Mouse (Mus musculus) gastrocnemius, postnatal 14 days (tissue): ENCODE results near the gene Tbl3. TPM values are rescaled to one million over a fixed set of nuclear protein-coding genes. Genes with fewer than 3 reads are reported as not detected.

Experiments used
- DNase-seq: peaks from one replicate; pipeline ENCODE4 v3.0.0; 2021; ENCODE audit warnings: mixed read lengths
- intact Hi-C: fragments of 180-260 bp; cut with DNase I; formaldehyde crosslinking; loops from one replicate; pipeline ENCODE4 v1.15.1; 2025; ENCODE audit warnings: low total_unique reads
- total RNA-seq, 2 experiments: library from RNA; stranded (reverse); gene quantifications; 2 replicates each; pipeline ENCODE4 v1.2.3; 2021

The Tbl3 gene
- total RNA-seq, 2 experiments from 2014 or later = 16.3 to 19.6 TPM

DNA sequence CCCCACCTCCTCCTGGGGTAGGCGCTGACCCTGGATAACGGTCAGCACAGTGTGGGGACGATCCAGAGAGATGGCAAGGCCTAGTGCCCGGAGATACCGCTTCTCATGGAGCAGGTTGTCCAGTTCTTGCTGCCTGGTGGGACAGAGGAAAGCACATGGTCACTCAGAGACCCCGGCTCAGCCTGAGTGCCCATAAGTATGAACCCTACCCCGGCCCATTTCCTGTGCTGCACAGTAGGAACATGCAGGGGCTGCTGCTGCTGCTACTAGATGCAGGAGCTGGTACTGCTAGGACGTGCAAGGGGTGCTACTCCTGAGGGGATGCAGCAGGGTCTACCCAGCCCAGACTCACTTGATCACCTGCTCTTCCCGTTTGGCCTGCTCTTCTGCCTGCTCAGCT, 6.2 kb downstream of the Tbl3 start:
- no peak for DNase-seq
- intact Hi-C loops = no loop called here

DNA sequence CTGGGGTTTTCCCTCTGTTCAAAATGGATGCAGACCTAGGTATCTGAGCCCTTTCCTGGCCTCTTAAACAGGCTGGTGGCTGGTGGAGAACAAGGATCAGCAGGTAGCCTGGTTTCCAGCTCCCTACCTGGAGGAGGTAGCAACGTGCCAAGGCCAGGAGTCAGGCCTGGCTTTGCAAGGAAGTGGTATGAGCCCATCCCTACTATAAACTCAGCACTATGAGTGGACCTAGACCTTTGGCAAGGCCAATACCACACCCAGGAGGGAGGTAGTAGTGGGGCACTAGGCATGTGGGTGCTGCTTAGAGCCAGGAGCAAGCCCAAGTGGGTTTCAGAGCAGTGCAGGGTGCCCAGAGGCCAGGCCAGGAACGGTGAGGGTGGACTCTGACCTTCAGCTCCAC, 8.0 kb downstream of the Tbl3 start:
- no peak for DNase-seq
- intact Hi-C loops = no loop called here

DNA sequence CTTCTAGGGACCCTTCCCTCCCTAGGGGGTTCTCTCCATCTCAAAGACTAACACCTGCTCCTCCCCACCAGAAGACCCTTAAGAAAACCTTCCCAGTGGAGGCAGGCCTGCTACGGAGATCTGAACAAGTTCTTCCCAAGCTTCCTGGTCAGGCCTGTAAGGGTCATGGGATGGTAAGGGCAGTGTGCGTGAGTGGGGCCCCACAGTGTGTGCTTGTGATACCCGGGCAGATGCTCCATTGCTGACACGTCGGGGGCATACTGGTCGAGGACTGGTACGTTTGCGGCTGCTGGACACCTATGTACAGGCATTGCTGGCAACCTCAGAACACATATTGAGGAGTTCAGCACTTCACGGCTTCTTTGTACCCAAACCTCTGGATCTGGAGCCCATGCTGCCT, 8.7 kb downstream of the Tbl3 start:
- DNase-seq = no peak
- intact Hi-C loops = no loop called here

DNA sequence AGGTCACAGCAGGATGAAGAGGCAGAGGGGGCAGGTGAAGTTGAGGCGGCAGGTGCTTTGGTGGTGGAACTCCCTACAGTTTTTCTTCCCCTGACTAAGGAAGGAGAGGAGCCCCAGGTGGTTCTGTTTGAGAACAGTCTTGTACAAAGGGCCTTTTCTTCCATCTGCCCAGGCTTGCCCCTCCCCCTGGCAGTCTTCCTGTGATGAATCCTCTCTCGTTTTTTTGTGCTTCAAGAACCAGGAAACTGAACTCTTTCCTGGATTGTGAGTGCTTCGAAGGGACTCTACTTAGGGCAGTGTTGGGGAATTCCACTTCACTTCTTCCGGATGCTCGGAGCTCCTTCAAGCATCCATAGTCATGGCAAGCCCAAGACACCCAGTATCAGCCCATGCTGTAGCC, 9.5 kb downstream of the Tbl3 start:
- intact Hi-C loops = no loop called here

DNA sequence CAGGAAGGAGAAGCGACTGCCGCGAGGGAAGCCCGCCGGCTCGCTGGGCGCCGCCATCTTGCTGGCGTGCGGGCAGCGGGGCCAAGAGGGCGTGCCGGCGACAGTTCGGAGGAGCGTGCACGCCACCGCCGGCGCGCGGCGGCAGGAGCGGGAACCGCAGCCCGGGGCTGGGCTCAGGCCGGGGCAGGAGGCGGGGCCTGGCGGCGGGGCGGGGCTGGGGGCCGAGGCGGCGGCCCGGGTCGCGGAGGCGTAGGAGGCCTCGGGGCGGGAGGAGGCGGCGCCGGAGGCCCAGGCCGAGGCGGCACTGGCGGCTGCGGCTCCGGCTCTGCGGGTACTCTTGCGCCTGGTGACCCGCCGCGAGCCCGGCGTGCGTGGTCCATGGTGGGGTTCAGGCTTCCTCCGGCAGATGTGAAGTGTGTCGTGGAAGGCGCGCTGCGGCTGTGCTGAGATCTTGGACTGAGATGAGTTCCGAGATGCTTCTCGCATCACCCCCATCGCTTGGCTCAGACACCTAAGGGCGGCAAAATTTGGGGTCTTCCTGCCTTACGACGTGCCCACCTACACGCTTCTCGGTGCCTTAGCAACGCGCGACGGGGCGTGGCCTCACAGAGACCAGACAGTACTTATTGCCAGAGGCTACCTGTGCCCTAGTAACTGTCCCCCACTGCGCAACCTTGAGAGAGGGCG, 11.3 kb downstream of the Tbl3 start, which contains the start of the genes Gfer and Noxo1:
Gene Gfer, minus strand, starts transcription at position 146 of the 687 bp plus-strand sequence.
Gene Noxo1, plus strand, starts transcription at position 224 of the 687 bp plus-strand sequence.
- DNase-seq = peak; percentile 92
- intact Hi-C loops = no loop called here

More for the DNA sequence above, 9.5 kb downstream of the Tbl3 start:
- DNase-seq = no peak

DNA sequence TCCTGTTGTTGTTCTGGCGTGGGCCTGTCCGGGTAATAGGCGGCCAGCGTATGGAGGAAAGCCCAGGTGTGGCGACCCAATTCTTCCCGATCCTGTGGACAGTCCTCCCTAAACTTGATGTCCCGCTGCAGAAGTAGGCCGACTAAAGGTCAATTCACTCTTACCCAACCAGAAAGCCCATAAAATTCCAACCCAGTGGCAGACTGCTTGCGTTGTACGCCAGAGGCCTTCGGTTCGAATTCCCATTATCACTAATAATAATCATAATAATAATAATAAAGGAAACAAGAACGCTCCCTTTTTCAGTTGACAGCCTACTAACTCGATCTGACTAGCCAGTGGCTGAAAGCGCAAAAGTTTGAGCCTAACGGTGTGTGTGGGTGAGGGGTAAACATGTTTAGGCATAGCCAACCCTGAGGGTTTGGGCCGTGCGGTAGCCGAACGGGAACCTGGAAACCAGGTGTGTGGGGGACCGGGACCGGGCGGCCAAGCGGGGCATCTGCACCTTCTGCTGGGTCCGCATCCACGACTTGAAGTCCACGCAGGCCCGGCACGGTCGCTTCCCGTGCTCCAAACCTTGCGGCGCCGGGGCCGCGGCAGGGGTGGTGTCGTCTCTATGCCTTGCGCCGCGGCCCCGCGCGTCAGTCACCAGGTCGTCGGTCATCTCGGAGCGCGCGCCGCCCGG, 12.0 kb downstream of the Tbl3 start:
- intact Hi-C loops = no loop called here

DNA sequence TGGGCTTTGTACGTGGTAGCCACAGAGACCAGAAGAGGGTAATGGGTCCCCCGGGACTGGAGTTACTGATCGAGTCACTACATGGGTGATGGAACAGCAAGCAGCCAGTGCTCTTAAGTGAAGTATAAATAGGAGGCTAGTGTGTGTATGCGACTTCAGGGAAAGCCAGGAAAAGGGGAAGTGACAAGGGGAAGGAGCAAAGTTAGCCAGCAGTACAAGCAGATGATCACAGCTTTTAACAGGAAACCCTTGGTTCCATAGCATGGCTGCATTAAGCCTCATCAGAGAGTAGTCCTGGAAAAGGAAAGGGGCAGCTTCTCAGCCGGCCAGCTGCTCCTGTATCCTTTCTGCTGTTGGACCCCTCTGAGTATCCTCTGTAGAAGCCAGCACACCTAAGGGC, 15.1 kb downstream of the Tbl3 start:
- no peak for DNase-seq
- intact Hi-C loops = no loop called here

More for the DNA sequence above, 12.0 kb downstream of the Tbl3 start:
- DNase-seq = no peak

DNA sequence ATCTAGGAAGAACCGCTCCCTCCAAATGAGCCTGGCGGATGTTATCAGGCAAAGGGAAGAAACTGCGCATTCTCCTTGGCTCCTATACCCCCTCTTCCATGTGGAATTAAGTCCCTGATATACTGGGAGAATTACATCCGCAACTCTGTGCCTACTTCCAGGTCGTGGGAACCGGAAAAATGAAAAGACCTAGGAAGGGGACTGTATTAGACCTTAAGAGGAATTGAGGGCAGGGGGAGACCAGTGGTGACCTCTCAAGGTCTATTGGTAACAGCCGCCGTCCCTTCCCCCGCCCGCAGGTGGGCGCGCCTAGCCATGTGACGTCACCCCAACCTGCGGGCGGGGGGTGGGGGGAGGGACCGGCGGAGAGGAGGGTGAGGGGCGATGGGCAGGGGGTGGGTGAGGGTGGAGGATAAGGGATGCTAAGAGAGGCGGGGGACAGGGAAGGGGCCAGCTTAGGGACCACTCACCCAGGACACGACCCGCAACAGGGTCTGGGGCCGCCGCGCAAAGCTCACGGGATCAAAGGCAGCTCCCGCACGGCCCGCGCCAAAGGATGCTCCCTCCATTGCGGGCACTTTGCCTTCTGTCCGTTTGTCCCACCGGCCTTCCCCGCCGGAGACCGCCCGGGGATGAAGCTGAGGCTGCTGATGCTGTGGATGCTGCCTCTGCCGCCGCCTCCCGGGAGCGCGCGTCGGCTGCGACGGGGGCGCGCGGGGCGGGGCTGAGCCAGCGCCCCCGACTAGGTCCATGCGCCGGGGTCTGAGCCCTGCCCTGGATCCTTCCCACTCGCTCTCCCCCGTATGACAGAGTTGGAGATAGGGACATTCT, 18.0 kb downstream of the Tbl3 start, which contains the start of gene Syngr3:
Gene Syngr3, minus strand, starts transcription at position 705 of the 831 bp plus-strand sequence.
- intact Hi-C loops = no loop called here
- no peak for DNase-seq

DNA sequence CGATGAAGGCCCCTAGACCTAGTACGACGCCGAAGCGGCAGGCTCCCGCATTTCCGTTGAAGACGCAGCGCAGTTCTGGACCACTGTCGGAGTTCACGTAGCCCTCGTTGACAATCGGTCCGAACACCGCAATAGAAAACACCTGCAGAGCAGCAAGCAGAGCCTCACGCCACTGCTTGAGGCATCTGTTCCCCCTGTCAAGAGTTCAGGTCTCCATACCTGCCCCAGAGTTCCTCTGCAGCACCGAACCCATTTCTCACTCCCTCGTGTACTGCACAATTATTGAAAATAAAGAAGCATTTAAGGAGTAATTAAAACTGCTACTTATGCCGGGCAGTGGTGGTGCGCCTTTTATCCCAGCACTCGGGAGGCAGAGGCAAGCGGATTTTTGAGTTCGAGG, 19.9 kb downstream of the Tbl3 start:
- intact Hi-C loops = no loop called here
- no peak for DNase-seq

DNA sequence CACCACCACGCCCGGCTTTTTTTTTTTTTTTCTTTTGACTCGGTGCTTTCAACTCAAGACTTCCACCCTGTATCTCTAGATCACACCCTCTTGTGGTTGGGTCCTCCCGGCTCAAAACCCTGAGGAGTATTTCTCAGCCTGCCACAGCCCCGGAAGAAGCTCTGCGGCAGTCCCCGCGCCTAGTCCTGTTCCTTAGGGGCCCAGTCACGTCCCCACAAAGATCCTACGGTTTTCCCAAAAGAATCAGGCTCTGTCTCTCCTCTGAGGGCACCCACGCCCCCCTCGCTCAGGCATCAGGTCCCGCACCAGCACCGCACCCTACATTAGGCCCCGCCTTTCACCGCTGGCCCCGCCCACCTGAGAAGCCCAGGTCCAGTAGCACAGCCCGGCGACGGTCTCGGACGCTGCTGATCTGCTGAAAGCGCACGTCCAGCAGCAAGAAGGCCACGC, 20.3 kb downstream of the Tbl3 start:
- intact Hi-C loops = no loop called here
- no peak for DNase-seq

DNA sequence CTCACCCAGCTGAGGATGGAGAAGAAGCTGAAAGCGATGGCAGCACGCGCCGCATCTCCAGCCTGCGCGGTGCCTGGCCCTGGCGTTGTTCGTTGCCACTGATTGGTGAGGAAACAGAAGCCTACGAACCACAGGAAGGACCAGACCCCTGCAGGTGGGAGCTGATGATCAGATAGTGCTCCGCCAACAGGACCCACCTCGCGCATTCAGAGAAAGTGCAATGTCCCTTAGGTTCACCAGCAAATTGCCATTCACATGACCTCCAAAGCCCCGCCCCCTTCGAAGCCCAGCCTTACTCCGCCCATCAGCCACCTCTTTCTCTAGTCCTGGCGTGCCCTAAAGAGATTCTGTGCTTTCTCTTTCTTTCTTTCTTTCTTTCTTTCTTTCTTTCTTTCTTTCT, 20.9 kb downstream of the Tbl3 start:
- no peak for DNase-seq

DNA sequence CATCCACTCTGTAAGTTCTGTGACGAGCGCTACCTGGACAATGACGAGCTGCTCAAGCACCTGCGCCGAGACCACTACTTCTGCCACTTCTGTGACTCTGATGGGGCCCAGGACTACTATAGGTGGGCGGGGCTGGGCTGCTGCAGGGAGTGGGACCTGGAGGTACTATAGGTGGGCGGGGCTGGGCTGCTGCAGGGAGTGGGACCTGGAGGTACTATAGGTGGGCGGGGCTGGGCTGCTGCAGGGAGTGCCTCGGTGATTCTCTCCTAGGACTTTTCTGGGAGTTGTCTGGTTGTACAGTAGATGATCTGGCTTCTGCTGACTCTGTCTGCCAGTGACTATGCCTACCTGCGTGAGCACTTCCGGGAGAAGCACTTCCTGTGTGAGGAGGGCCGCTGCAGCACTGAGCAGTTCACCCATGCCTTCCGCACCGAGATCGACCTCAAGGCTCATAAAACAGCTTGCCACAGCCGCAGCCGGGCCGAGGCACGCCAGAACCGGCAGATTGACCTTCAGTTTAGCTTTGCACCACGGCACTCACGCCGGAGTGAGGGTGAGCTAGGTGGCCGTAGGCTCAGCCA, 29.9 kb downstream of the Tbl3 start:
- intact Hi-C loops = no loop called here
- DNase-seq = no peak

More for the DNA sequence above, 20.9 kb downstream of the Tbl3 start:
- intact Hi-C loops = no loop called here

DNA sequence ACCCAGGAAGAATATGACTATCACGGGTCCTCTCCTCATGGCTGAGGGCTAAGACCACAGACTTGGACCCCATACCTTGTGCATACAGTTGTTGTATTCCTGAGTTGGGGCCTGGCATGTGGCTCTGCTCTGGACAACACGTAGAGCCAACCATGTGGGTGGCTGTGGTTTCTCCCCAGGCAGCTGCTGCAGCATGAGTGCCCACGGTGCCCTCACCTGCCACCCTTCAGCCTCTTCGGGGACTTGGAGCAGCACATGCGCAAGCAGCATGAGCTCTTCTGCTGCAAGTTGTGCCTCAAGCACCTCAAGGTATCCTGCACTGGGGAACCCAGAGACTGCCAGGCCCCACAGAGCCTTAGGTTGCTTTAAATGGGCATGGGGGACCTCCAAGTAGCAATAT, 30.6 kb downstream of the Tbl3 start:
- no peak for DNase-seq
- intact Hi-C loops = no loop called here

DNA sequence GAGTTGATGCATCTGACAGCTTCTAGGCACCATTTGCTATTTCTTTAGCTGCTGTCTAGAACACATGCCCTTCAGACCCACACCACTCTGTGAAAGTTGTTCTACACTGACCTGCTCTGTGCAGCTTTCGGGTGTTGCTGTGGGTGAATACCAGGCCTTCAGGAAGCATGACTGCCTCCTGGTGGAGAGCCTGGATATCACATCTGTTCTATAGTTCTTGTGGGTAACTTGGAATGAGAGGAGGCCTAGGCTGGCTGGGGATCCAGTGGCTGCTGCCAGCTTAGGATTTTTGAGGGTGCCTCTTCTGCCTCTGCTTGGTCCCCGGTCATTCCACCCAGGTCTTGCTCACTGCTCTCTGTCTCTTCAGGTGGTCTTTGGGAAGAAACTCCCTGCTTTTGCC, 31.3 kb downstream of the Tbl3 start:
- DNase-seq = peak; percentile 62
- intact Hi-C loops = no loop called here

DNA sequence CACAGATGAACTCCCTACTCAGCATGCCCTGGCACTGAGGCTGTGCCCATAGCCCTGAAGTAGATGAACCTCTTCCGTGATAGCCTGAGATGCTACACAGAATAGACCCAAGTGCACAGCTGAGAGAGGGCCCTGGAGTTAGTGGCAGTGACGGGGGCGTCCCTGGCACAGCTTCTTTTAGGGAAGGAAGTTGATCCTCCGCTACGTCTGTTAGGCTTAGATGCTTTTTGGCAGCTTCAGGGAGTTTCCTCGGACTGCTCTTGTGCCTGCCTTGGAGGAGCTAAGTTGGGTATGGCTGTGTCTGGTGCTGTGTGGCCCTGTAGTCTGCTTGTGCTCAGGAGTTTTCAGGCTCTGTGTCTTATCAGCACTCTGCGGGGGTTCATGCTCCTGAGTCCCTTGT, 33.2 kb downstream of the Tbl3 start:
- intact Hi-C loops = no loop called here
- DNase-seq = no peak

DNA sequence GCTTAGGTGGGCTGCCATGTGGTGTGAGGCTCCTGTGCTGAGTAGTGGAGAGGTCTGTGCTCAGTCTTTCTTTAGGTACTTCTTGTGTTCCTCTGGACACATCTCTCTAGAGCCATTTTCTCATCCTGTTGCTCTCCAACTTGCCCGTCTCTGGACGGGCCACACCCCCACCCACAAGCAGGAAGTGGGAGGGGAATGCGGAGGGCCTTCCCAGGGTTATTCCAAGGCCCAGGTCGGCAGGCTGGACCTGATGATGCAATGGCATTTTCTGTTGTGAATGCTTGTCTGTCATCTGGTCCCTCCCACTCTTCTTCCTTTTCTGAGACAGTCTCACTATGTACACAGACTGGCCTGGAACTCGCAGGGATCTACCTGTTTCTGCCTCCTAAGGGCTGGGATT, 35.3 kb downstream of the Tbl3 start:
- intact Hi-C loops = no loop called here
- peak; percentile 48 for DNase-seq

DNA sequence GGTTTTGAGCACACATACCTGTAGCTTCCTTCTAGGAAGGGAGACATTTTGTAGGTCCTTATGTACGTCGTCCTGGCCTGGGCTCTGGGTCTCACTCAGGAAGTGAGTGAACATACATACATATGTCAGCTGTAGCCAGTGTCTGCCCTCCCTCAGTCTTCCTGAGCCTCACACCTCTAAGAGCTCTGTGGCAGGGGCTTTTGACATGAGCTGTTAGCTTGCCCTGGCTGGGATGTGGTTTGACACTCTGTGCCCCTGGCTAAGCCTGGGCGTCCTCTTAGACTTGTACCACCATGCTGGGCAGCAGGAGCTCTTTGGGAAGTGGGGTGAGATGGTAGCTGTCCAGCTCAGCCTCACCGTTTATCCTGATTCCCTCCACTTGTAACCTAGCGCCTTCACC, 36.1 kb downstream of the Tbl3 start:
- DNase-seq = no peak
- intact Hi-C loops = no loop called here

DNA sequence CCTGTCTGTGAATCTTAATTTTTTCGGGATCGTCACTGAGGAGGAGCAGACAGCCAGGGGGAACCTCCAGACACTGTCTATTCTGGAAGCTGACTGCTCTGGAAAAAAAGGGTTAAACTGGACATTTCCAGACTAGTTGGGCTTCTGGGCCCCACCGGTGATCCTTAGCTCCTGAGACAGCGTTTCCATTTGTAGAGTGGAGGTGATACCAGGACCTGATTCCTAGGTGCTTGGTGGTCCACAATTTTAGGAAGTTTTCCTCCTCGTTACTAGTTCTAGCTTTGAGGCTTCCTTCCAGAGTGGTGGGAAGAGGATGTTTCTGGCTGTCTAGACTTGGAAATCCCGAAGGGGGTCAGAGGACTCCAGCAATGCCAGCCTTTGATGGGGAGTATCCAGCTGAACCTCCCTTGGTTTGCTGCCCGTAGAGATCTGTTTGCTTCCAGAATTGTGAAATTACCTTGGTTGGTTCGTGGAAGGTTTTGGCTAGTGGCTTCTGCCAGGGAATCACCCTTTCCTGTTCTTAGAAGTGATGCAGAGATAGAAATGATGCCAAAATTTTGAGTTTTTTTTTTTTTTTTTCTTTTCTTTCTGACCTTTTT, 37.1 kb downstream of the Tbl3 start:
- intact Hi-C loops = no loop called here
- DNase-seq = no peak

DNA sequence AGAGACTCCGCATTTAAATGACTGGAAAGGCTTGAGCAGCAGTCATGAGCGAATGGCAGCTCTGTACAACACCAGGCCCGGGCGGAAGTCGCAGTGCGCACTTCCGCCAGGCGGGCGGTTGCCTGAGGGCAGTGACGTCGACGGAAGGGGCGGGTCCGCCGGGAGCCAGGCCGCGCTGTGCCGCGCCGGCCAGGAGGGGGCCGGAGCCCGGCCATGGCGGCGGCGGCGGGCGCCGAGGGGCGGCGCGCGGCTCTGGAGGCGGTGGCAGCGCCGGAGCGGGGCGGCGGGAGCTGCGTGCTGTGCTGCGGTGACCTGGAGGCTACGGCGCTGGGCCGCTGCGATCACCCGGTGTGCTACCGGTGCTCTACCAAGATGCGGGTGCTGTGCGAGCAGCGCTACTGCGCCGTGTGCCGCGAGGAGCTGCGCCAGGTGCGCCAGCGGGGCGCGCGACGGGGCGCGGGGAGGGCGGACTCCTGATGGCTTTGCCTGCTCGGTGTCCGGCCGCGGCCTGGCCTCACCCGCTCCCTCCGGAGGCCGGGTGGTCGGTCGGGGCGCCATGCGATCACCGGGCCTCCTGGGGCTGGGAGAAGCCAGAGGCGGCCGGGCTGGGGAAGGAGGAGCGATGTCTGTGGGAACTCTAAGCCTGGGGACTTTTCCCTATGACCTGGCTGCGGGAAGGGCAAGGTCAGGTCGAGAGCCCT, 37.8 kb downstream of the Tbl3 start, which contains the start of gene Zfp598:
Gene Zfp598, plus strand, starts transcription at position 143 of the 701 bp plus-strand sequence.
- DNase-seq = peak; percentile 97
- intact Hi-C loops = no loop called here
